Mouse (Mus musculus): ENCODE results near the gene Ddx5. TPM values are rescaled to one million over a fixed set of nuclear protein-coding genes. Genes with fewer than 3 reads are reported as not detected.

Ddx5 gene
- polyA plus RNA-seq, 1 experiment, result 130 TPM

DNA sequence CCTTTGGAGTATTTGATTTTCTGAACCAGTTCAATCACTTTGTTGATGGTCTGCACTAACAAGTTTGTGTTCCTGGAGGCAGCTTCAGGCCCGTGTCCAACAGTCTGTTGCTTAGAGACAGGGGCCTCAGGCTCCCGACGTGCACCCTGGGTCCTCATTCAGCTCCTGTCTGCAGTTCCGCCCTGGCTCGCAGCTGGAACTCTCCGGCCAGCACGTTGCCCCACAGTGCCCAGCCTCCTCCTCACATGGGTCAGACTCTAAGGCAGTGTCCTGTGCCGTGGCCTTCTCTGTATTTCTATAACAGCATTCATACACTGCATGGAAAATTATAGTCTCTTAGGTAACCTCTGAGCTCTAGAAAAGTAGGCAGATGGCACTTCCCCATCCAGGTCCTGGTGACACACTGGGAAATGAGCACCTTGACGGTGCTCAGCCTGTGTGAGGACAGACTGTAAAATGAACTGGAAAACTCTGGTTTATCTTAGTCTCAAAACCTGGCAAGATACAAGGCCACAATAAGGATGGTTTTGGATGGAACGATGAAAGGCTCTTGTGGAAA, 13.2 kb upstream of the Ddx5 start:
- Histone ChIP-seq H3K4me1 (ENCODE audit: control insufficient read depth) (no peaks in the 10 kb centered on the region), H3K27me3 (ENCODE audit: control insufficient read depth) (no peaks in the 10 kb centered on the region), H3K4me3 (replicated peaks) (no peak overlapping the region), H3K36me3 (ENCODE audit: control insufficient read depth) (peaks cover 86% of the 10 kb centered on the region), H3K9me3 (ENCODE audit: control insufficient read depth, low read length) (peaks cover 5% of the 10 kb centered on the region)
- no peak for TF ChIP-seq TAL1 (IDR thresholded peaks at IDR 0.05; ENCODE audit: low read length)
- no peak for TF ChIP-seq GATA1 (IDR thresholded peaks at IDR 0.05; ENCODE audit: low read length)

DNA sequence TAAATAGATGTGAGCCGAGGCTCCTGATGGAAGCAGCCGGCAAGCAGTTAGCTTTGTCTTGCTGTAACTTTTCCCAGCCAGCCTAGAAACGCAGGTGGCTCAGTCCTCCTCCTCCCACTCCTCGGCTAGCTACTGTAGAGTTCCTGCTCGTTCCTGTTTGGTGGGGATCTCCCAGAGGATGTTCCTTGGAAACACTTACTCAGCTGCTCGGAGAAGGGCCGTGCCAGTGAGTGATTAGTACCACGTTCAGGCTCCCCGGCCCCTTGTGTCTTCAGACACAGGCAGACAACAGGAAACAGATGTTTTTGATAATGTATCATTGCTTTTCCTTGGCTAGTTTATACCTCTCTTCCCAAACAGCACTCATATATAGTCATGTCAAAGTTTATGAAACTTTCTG, 6.7 kb upstream of the Ddx5 start:
- Histone ChIP-seq H3K27me3 (ENCODE audit: control insufficient read depth) (no peaks in the 10 kb centered on the region), H3K9me3 (ENCODE audit: control insufficient read depth, low read length) (peaks cover 5% of the 10 kb centered on the region), H3K4me1 (ENCODE audit: control insufficient read depth) (peaks cover 14% of the 10 kb centered on the region), H3K36me3 (ENCODE audit: control insufficient read depth) (peaks cover 95% of the 10 kb centered on the region), H3K4me3 (replicated peaks) (no peak overlapping the region)
- TF ChIP-seq TAL1 (IDR thresholded peaks at IDR 0.05; ENCODE audit: low read length), result no peak
- TF ChIP-seq GATA1 (IDR thresholded peaks at IDR 0.05; ENCODE audit: low read length), result no peak

DNA sequence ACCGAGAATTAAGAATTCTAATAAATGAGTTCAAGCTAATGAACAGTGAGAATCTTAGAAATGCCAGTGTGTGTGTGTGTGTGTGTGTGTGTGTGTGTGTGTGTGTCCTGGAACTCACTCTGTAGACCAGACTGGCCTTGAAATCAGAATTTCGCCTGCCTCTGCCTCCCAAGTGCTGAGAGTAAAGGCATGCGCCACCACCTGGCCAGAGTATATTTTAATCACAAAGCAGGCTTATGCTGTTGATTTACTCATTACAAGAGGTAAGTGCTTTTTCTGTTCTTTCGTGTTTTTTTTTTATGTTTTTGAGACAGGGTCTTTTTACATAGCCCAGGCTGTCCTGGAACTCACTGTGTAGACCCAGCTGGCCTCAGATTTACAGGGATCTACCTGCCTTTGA, 4.9 kb upstream of the Ddx5 start:
- H3K4me1 ChIP-seq (ENCODE audit: control insufficient read depth), result peaks cover 24% of the 10 kb centered on the region
- peaks cover 5% of the 10 kb centered on the region for H3K9me3 ChIP-seq (ENCODE audit: control insufficient read depth, low read length)
- peaks cover 79% of the 10 kb centered on the region for H3K36me3 ChIP-seq (ENCODE audit: control insufficient read depth)
- H3K4me3 ChIP-seq (replicated peaks), result no peak overlapping the region
- no peaks in the 10 kb centered on the region for H3K27me3 ChIP-seq (ENCODE audit: control insufficient read depth)
- no peak for TF ChIP-seq TAL1 (IDR thresholded peaks at IDR 0.05; ENCODE audit: low read length)
- no peak for TF ChIP-seq GATA1 (IDR thresholded peaks at IDR 0.05; ENCODE audit: low read length)

DNA sequence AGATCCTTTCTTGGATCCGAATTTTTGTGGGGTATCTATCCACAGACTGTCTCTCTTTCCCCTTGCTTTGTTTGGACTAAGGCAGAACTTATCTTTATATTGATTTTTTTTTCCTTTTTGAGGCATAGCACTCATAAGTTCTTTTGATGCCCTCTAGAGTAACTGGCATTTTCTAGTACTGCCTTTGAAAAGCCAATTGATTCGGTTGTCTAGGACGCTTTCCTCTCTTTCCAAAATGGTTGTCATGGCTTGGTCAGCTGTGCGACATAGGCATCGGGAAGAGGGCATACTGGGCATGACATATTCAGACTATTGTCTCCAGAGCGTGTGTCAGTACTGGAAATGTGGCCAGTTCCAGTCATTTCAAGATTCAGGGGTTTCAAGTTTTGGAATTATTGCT, 664 bp upstream of the Ddx5 start:
- H3K4me1 ChIP-seq (ENCODE audit: control insufficient read depth), result peaks cover 35% of the 10 kb centered on the region
- H3K27me3 ChIP-seq (ENCODE audit: control insufficient read depth), result no peaks in the 10 kb centered on the region
- no peak for TF ChIP-seq TAL1 (IDR thresholded peaks at IDR 0.05; ENCODE audit: low read length)
- H3K36me3 ChIP-seq (ENCODE audit: control insufficient read depth), result peaks cover 67% of the 10 kb centered on the region
- H3K9me3 ChIP-seq (ENCODE audit: control insufficient read depth, low read length), result no peaks in the 10 kb centered on the region
- H3K4me3 ChIP-seq (replicated peaks), result peak overlapping the region; percentile 94

DNA sequence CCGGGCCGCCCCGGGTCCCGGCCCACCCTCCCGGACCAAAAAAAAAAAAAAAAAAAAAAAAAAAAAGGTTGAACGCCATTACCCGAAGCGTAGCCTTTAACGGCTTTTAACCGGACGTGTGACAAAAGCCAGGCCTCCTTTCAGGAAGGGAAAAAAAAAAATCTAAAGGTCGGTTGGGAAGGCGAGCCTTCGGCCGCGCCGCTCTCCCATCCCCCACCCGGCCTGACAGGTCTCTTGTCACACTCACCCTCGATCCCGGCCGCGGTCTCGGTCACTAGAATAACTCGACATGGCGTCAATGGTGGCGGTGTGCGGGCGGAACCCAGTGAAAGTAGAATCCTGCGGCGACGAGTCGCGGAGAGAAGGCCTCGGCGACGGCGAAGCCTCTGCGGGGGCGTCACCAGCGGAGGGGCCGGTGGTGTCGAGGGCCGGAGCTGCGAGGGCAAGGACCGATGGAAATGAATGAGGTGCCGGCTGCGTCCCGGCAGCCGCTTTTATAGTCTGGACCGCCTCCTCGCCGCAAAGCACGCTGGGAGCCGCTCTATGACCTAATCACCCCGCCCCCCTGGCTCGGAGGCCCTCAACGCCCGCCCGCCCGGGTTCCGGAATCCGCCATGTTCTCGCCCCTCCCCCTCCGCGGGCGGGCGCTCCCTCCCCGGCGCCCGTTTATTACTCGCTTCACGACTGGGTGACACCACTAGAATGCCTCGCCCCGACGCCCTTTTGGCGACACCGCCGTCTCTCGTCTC, 785 bp downstream of the Ddx5 start:
- H3K4me3 ChIP-seq (replicated peaks), result peak overlapping the region; percentile 94
- peaks cover 67% of the 10 kb centered on the region for H3K36me3 ChIP-seq (ENCODE audit: control insufficient read depth)
- no peaks in the 10 kb centered on the region for H3K9me3 ChIP-seq (ENCODE audit: control insufficient read depth, low read length)
- TF ChIP-seq GATA1 (IDR thresholded peaks at IDR 0.05; ENCODE audit: low read length), result no peak
- no peaks in the 10 kb centered on the region for H3K27me3 ChIP-seq (ENCODE audit: control insufficient read depth)
- peaks cover 38% of the 10 kb centered on the region for H3K4me1 ChIP-seq (ENCODE audit: control insufficient read depth)

DNA sequence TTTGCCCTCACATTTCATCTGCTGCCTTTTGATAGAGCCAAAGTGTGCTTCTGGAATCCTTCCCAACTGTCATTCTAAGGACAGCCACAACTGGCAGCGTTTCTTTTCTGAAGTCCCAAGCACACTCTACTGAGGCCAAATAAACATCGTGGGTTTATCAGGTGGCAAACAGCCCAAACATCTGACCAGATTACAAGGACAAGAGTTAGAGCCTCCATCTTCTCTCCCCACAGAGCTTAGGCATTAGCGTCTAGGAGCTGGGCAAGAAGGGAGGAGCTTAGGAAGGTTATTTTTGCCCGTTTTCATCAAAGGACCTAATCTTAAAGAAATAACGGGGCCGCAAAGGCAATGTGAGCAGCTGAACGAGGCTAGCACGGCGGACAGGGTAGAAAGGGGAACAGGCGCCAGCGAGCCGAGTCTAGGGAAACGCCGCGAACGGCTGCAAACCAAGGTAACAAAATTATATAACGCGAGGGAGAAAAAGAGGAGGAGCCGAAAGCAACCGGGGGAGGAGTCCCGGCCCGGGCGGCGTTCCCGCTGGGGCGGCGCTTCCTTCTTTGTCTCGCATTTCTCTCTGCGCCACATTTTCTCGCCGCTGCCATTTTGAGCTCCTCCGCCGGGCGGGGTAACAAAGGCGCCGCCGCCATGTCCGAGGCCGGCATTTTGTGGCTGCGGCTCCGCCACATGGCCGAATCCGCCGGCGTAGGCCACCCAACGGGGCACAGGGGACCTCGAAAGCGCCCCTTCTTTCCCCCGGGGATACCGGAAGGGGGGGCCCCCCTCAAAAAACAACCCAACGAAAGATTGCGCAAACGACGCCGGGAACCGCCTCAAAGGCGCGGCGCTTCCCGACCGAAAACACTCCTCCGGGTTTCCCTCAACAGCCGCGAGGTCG, 1.6 kb downstream of the Ddx5 start:
- H3K27me3 ChIP-seq (ENCODE audit: control insufficient read depth), result no peaks in the 10 kb centered on the region
- H3K36me3 ChIP-seq (ENCODE audit: control insufficient read depth), result peaks cover 67% of the 10 kb centered on the region
- no peak for TF ChIP-seq GATA1 (IDR thresholded peaks at IDR 0.05; ENCODE audit: low read length)
- TF ChIP-seq TAL1 (IDR thresholded peaks at IDR 0.05; ENCODE audit: low read length), result no peak
- peak overlapping the region; percentile 94 for H3K4me3 ChIP-seq (replicated peaks)
- H3K4me1 ChIP-seq (ENCODE audit: control insufficient read depth), result peaks cover 44% of the 10 kb centered on the region
- H3K9me3 ChIP-seq (ENCODE audit: control insufficient read depth, low read length), result no peaks in the 10 kb centered on the region

DNA sequence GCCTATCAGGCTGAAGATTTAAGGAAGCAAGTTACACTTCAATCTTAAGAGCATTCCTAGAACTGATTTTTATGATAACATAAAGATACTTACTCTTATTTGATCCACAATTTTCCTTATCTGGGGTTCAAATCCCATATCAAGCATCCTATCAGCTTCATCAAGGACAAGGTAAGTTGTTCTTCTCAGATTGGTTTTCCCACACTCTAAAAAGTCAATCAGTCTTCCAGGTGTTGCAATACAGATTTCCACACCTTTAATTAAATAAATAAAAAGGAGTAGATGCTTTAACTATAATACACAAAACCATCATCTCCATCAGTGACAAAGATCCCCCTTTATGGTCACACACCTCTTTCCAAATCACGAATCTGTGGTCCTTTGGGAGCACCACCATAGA, 3.9 kb downstream of the Ddx5 start:
- Histone ChIP-seq H3K4me1 (ENCODE audit: control insufficient read depth) (peaks cover 38% of the 10 kb centered on the region), H3K9me3 (ENCODE audit: control insufficient read depth, low read length) (no peaks in the 10 kb centered on the region), H3K36me3 (ENCODE audit: control insufficient read depth) (peaks cover 74% of the 10 kb centered on the region), H3K4me3 (replicated peaks) (no peak overlapping the region), H3K27me3 (ENCODE audit: control insufficient read depth) (no peaks in the 10 kb centered on the region)
- TF ChIP-seq TAL1 (IDR thresholded peaks at IDR 0.05; ENCODE audit: low read length) (no peak), GATA1 (IDR thresholded peaks at IDR 0.05; ENCODE audit: low read length) (no peak)

DNA sequence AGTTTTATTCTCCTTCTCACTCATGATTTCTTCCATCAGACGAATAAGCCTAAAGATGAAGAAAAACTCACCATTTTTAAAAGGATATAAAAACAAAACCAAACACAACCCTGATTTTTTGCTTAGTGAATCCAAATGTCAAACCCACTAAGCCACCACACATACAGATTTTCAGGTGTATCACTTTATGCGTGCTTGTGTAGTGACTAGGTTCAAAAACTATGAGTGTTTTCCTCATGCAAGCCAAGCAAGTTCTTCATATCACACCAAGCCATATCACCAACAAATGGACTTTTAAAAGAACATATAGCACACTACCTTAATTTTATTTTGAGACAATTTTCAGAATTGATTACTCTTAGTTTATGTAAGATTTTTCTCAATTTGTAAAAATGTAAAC, 4.5 kb downstream of the Ddx5 start:
- peaks cover 40% of the 10 kb centered on the region for H3K4me1 ChIP-seq (ENCODE audit: control insufficient read depth)
- no peaks in the 10 kb centered on the region for H3K27me3 ChIP-seq (ENCODE audit: control insufficient read depth)
- peaks cover 80% of the 10 kb centered on the region for H3K36me3 ChIP-seq (ENCODE audit: control insufficient read depth)
- TF ChIP-seq GATA1 (IDR thresholded peaks at IDR 0.05; ENCODE audit: low read length), result no peak
- no peak for TF ChIP-seq TAL1 (IDR thresholded peaks at IDR 0.05; ENCODE audit: low read length)
- no peaks in the 10 kb centered on the region for H3K9me3 ChIP-seq (ENCODE audit: control insufficient read depth, low read length)
- no peak overlapping the region for H3K4me3 ChIP-seq (replicated peaks)
